Mouse (Mus musculus) hindbrain, embryonic 11.5 days (tissue): ENCODE data around the gene Cpa3. TPM values are rescaled to one million over a fixed set of nuclear protein-coding genes. Genes with fewer than 3 reads are reported as not detected.

Experiments
- ATAC-seq: fragments of 200-750 bp; cut with Nextera tagmentation; 2 replicates; pipeline ENCODE4 v1.8.0; 2017; ENCODE audit warnings: mild to moderate bottlenecking, moderate TSS enrichment, moderate library complexity; ENCODE audit not compliant: low FRiP score
- DNase-seq: peaks from one replicate; pipeline ENCODE4 v3.0.0-alpha.2; 2015; ENCODE audit warnings: low spot score
- H3K27ac ChIP-seq: fragments of 300-500 bp; sonication (generic); 2 replicates; pipeline ENCODE4 v1.5.1; 2014; ENCODE audit warnings: mild to moderate bottlenecking, low read depth, low read length
- H3K27me3 ChIP-seq: fragments of 300-500 bp; sonication (generic); 2 replicates; pipeline ENCODE4 v1.6.1; 2014; ENCODE audit warnings: mild to moderate bottlenecking, low read length, moderate library complexity, mixed read lengths; ENCODE audit not compliant: control insufficient read depth, insufficient read depth
- H3K36me3 ChIP-seq: fragments of 300-500 bp; sonication (generic); 2 replicates; pipeline ENCODE4 v1.6.1; 2014; ENCODE audit warnings: mild to moderate bottlenecking, low read length, moderate library complexity, mixed read lengths; ENCODE audit not compliant: control insufficient read depth, insufficient read depth
- H3K4me1 ChIP-seq: fragments of 300-500 bp; sonication (generic); replicated peaks from 2 replicates; pipeline ENCODE4 v1.6.1; 2014; ENCODE audit warnings: low read length, mixed read lengths; ENCODE audit not compliant: control insufficient read depth, insufficient read depth
- H3K4me2 ChIP-seq: fragments of 300-500 bp; sonication (generic); replicated peaks from 2 replicates; pipeline ENCODE4 v1.6.1; 2014; ENCODE audit warnings: mild to moderate bottlenecking, low read depth, low read length
- H3K4me3 ChIP-seq: fragments of 300-500 bp; sonication (generic); 2 replicates; pipeline ENCODE4 v1.5.1; 2014; ENCODE audit warnings: low read depth, low read length
- H3K9ac ChIP-seq: fragments of 300-500 bp; sonication (generic); 2 replicates; pipeline ENCODE4 v1.6.1; 2014; ENCODE audit warnings: low read depth, low read length
- H3K9me3 ChIP-seq: fragments of 300-500 bp; sonication (generic); 2 replicates; pipeline ENCODE4 v1.6.1; 2016; ENCODE audit warnings: low read length; ENCODE audit not compliant: control insufficient read depth
- WGBS: fragments of 180-500 bp; shearing (Covaris S2); extraction: QIAGEN DNeasy Blood & Tissue Kit; methylation state at CpG from one replicate; pipeline ENCODE4 v1.1.7; 2014; 5-methylcytosine and 5-hydroxymethylcytosine counted together
- polyA plus RNA-seq: library from polyadenylated mRNA; unstranded; fragments of >200 nt; fragmentation: Nextera tagmentation; extraction: Ambion mirVana; gene quantifications from 2 replicates; pipeline ENCODE4 v1.2.1, GENCODE M21; 2014

Gene Cpa3
- polyA plus RNA-seq, 1 experiment from 2014 or later, result 0.19 TPM

DNA sequence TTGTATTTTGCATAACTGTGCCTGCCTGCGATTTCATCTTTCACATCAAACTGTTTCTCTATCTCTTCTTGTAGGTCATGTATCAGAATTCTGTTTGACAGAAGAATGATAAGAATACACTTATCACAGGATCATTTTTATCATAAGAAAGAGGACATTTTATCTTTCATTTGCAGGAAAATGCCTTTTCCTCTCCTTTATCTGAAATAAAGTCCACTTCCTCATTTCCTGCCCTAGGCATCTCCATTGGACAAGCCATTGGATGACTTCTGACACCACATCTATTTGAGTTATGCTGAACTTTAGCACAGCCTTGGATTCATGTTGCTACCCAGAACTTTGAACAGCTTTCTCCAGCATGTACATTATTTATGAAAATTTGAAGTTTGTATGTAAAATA, 13.0 kb downstream of the Cpa3 start:
- H3K27me3 ChIP-seq, result no peaks in the 10 kb centered on the region
- DNase-seq (no peak), ATAC-seq (no peak)
- no peaks in the 10 kb centered on the region for H3K4me1 ChIP-seq
- WGBS, result 93% methylated on average over 1 of the region's 1 CpGs
- no peaks in the 10 kb centered on the region for H3K36me3 ChIP-seq
- no peak overlapping the region for H3K4me3 ChIP-seq
- no peaks in the 10 kb centered on the region for H3K9me3 ChIP-seq
- H3K27ac ChIP-seq, result no peak overlapping the region
- H3K9ac ChIP-seq, result no peak overlapping the region
- no peak overlapping the region for H3K4me2 ChIP-seq

DNA sequence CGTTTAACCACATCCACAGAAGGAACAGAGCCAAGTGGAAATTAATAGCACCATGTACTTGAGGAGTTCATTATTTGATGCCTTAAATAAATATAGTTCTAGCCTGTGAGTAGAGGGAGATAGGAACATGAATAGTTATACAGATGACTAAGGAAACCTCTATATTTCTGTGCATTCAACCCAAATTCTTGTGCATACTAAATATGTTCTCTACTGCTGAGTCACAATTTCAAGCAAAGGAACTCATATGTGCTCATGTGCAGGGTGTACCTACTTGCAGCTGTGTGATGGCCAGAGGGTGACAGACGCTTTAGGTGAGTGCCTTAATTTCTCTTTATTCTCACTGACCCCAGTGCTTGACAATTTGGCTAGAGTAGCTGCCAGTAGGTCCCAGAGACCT, 16.6 kb downstream of the Cpa3 start:
- ATAC-seq (no peak), DNase-seq (no peak)
- no peaks in the 10 kb centered on the region for H3K27me3 ChIP-seq
- H3K4me3 ChIP-seq, result no peak overlapping the region
- H3K36me3 ChIP-seq, result no peaks in the 10 kb centered on the region
- H3K9ac ChIP-seq, result no peak overlapping the region
- no peak overlapping the region for H3K27ac ChIP-seq
- H3K4me2 ChIP-seq, result no peak overlapping the region
- no peaks in the 10 kb centered on the region for H3K4me1 ChIP-seq
- WGBS, result 91% methylated on average over 2 of the region's 2 CpGs
- H3K9me3 ChIP-seq, result no peaks in the 10 kb centered on the region

DNA sequence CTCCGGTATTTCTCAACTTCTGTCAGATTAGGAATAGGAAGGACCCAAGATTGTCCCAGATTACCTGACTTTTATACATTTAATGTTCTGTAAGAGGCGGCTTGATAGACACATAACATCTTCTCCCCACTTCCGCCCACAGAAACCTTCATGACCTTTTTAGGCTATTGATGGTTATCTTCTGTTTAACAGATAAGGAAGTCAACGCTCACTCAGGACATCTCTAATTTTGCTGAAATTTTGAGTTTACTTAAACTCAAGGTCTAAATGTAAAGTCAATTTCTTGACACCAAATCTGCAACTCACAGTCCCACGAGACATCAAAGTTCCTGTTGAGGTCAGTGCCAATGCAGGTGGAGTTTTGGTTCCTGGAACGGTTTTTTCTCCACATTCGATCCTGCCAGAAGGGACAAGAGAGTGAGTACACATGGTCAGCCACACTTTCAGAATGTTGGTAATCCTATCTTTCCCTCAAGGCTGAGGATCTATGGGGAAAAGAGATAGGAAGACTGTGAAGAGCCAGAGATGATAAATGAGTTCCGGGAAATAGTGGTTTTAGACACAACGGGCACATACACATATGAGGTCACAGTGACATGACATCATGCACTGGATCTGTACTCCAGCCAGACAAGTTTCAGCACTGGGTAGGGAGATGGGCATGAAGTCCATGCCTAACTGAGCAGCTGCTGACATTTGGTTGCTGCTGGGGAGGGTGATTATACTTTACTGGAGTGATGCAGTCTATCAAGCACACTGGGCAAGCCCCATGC, 18.9 kb downstream of the Cpa3 start:
- H3K27me3 ChIP-seq, result no peaks in the 10 kb centered on the region
- no peak overlapping the region for H3K9ac ChIP-seq
- H3K4me2 ChIP-seq, result no peak overlapping the region
- H3K27ac ChIP-seq, result no peak overlapping the region
- no peak overlapping the region for H3K4me3 ChIP-seq
- no peaks in the 10 kb centered on the region for H3K4me1 ChIP-seq
- ATAC-seq (no peak), DNase-seq (no peak)
- no peaks in the 10 kb centered on the region for H3K9me3 ChIP-seq
- 93% methylated on average over 9 of the region's 9 CpGs for WGBS
- H3K36me3 ChIP-seq, result no peaks in the 10 kb centered on the region

DNA sequence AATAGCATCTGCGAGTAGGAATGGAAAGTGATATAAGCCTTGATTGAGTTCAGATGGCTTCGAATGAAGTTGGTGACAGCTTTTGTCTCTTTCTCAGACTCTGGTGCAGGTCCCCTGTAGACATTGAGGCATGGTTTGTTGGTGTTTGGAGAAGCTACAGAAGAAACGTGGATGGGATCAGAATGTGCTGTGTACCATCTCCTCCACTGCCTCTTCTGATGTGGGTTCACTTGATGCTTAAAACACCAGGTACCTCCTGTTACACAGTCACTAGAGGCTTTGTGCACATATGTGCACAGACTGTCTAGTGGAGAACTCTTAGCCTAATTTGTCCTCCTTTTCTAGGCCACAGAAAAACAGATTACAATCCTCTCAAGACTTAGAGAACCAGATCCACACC, 19.8 kb downstream of the Cpa3 start:
- no peaks in the 10 kb centered on the region for H3K36me3 ChIP-seq
- DNase-seq (no peak), ATAC-seq (no peak)
- H3K27ac ChIP-seq, result no peak overlapping the region
- no peak overlapping the region for H3K4me2 ChIP-seq
- no peak overlapping the region for H3K4me3 ChIP-seq
- no peaks in the 10 kb centered on the region for H3K27me3 ChIP-seq
- no peaks in the 10 kb centered on the region for H3K4me1 ChIP-seq
- no peaks in the 10 kb centered on the region for H3K9me3 ChIP-seq
- no peak overlapping the region for H3K9ac ChIP-seq
- 84% methylated on average over 3 of the region's 3 CpGs for WGBS

DNA sequence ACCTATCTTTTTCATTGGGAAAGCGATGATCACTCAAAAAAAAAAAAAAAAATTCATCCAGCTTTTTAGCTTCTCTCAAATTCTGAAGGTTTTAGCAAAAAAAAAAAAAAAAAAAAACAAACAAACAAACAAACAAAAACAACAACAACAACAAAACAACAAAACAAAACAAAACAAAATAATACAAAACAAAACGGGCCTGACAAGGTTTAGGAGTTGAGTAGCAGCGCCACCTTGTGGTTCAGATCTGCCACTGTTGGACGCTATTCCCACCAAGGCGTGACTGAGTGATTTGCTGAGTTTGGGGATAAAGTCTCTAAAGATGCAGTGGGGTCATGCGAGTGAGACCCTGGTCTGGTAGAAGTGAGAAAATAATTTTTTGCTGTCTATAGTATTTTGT, 43.1 kb downstream of the Cpa3 start:
- ATAC-seq (peak; percentile 79), DNase-seq (peak; percentile 79)
- Histone ChIP-seq H3K27ac (no peak overlapping the region), H3K4me3 (no peak overlapping the region), H3K36me3 (no peaks in the 10 kb centered on the region), H3K27me3 (no peaks in the 10 kb centered on the region), H3K9me3 (no peaks in the 10 kb centered on the region), H3K9ac (no peak overlapping the region), H3K4me1 (no peaks in the 10 kb centered on the region), H3K4me2 (no peak overlapping the region)
- WGBS, result 32% methylated on average over 6 of the region's 6 CpGs

DNA sequence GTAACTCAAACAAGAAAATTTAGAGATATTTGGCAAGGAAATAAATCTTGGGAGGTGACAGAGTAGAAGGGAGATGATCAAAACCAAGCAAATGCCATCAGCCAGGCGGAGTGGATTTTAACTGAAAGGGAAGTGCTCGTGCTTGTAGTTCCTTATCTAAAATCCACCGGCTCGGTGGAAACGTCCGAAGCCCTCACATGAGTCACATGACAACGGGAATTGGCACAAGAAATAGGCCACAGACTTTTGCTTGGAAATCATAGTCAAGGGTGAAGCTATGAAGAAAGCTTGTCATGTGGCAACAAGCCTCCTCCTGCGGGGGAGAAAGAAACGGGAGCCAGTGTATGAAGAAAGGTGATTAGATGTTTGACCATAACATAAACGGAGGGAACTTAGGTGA, 44.1 kb downstream of the Cpa3 start:
- Histone ChIP-seq H3K4me2 (no peak overlapping the region), H3K36me3 (no peaks in the 10 kb centered on the region), H3K4me3 (no peak overlapping the region), H3K27ac (no peak overlapping the region), H3K9me3 (no peaks in the 10 kb centered on the region), H3K9ac (no peak overlapping the region), H3K27me3 (no peaks in the 10 kb centered on the region), H3K4me1 (no peaks in the 10 kb centered on the region)
- DNase-seq (no peak), ATAC-seq (no peak)
- whole genome bisulfite sequencing, result 89% methylated on average over 10 of the region's 10 CpGs

DNA sequence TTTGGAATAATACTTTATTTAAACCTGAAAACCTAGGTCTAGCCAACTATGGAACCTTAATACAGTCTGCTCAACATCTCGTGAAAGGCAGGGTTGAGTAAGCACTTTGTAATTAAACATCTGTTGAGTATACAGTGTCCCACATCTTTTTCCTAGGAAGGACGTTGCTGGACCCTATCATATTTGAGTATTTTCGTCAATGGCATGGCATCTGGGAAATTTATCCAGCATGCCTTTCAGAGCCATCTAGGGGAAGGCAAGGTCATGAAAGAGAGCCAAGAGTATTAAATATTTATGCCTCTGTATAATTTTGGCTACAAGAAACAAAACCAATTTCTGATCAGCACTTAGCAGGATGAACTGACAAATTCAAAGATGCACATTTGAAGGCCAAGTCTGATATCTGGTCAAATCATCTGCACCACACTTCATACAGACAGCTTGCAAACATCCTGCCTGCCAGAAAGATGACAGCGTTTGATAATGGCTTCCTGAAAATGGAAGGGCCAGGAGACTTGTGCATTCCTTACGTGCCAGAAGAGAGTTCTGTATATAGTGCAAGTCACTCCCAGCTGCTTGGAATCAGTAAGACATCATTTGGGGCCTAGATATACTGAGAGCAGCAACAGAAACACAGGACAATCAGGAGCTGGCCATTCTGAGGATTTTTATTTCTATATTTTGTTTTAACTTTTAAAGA, 52.9 kb downstream of the Cpa3 start:
- no peak overlapping the region for H3K4me2 ChIP-seq
- H3K9ac ChIP-seq, result no peak overlapping the region
- H3K27ac ChIP-seq, result no peak overlapping the region
- H3K4me1 ChIP-seq, result no peaks in the 10 kb centered on the region
- 70% methylated on average over 5 of the region's 5 CpGs for WGBS
- DNase-seq (no peak), ATAC-seq (no peak)
- H3K27me3 ChIP-seq, result no peaks in the 10 kb centered on the region
- no peaks in the 10 kb centered on the region for H3K36me3 ChIP-seq
- H3K9me3 ChIP-seq, result no peaks in the 10 kb centered on the region
- H3K4me3 ChIP-seq, result no peak overlapping the region

DNA sequence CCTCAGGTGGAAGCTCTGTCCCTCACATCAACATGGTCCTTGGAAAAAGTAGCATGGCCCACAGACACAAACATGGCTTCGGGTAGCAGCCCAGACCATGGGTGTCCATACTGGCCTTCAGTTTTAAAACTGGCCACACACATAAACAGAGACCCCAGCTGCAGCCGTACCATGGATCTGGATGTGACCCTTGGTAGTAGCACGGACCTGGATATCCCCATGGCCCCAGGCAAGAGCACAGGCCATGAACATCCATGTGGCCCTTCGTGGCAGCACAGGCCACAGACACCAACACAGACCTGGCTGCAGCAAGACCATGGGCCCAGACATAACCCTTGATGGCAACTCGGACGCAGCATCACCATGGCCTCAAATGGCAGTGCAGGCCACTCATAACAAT, 69.6 kb downstream of the Cpa3 start:
- DNase-seq (no peak), ATAC-seq (no peak; the same call in 1 of the 2 replicates)

DNA sequence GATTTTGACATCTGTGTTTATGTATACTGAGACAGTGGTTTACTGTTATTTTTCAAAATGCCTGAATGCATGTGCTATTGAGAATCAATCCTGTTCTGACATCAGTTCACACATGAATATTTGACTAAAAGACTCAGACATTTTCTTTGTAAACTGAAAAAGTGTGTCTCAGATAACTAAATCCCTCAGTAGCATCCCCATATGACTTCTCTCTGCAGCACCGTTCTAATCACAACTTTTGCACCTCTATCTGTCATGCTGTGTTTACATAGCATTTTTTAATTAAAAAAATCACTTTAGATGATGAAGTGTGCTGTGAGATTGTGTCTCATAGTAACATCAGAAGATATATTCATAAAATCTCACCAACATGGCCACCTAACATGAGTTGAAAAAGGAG, 74.5 kb downstream of the Cpa3 start:
- no peak overlapping the region for H3K27ac ChIP-seq
- H3K27me3 ChIP-seq, result no peaks in the 10 kb centered on the region
- ATAC-seq (no peak), DNase-seq (no peak)
- no peak overlapping the region for H3K9ac ChIP-seq
- no peaks in the 10 kb centered on the region for H3K9me3 ChIP-seq
- no peak overlapping the region for H3K4me2 ChIP-seq
- H3K36me3 ChIP-seq, result no peaks in the 10 kb centered on the region
- WGBS, result 75% methylated on average over 1 of the region's 1 CpGs
- no peaks in the 10 kb centered on the region for H3K4me1 ChIP-seq
- no peak overlapping the region for H3K4me3 ChIP-seq

More for the DNA sequence above, 69.6 kb downstream of the Cpa3 start:
- Histone ChIP-seq H3K4me1 (no peaks in the 10 kb centered on the region), H3K4me2 (no peak overlapping the region), H3K4me3 (no peak overlapping the region), H3K9me3 (no peaks in the 10 kb centered on the region), H3K36me3 (no peaks in the 10 kb centered on the region), H3K27me3 (no peaks in the 10 kb centered on the region), H3K27ac (no peak overlapping the region), H3K9ac (no peak overlapping the region)
- 89% methylated on average over 6 of the region's 6 CpGs for WGBS
